Mouse (Mus musculus): ENCODE results near the gene Vsig2. TPM values are rescaled to one million over a fixed set of nuclear protein-coding genes. Genes with fewer than 3 reads are reported as not detected.

Gene Vsig2
- total RNA-seq (2021), result 1 to 10 TPM; 4.1 to 4.5 TPM
- long read RNA-seq, experiment 1, partial matches to known transcripts, result 0 of 4 reads
- long read RNA-seq, experiment 1, other reads (novel, unspliced or antisense), result 4 of 4 reads
- long read RNA-seq, experiment 2, result 0 reads

DNA sequence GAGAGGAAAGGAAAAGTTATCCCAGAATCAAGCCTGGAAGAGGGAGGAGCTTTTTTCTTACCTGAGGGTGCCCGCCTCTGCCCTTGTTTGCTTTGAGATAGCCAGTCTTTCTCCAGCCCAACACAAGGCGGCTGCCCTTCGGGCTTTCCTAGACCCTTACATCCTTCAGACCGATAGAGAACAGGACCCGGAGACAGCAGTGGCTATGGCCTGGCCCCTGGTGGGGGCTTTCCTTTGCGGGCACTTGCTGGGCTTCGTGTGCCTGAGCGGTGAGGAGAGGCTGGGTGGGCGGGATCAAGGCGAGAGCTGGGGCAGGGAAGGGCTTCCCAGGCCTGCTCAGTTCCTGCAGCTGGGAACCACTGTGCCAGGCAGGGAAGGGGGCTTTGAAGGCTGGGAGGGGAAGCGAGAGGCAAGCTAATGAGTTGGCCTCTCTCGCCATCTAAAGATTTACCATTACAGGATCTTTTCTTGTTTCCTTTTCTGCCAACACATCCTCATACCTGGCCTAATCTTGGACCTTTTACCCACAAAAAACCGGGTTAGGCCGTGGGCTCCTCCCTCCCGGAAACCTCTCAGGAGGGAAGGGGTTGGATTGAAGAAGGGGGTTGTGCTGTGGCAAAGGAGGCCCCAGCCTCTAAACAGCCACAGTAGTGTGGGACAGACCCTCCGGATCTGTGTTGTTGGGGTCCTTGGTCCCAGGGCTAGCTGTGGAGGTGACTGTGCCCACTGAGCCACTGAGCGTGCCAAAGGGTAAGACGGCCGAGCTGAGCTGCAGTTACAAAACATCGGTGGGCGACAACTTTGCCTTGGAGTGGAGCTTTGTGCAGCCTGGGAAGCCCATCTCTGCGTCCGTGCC, at the start of gene Vsig2:
TSS of gene Vsig2 (plus strand) at position 86 of the 856 bp plus-strand sequence.
- Histone ChIP-seq H3K27ac (peak within 1 kb of the TSS; percentile 78), H3K4me3 (no peak within 1 kb of the TSS)
- peak in 1 of 2 experiments; percentile 18 for DNase-seq (ENCODE audit: extremely low spot score in 1 of 2, low spot score in 2 of 2)
- intact Hi-C loops (cut with DNase I), result no loop called here
- no peak for TF ChIP-seq CTCF (IDR thresholded peaks at IDR 0.05)

GRCm38 (mm10) chr9:37489446-37490120, 49.5 kb upstream of the Vsig2 start:
- no peak for TF ChIP-seq CTCF (IDR thresholded peaks at IDR 0.05)
- intact Hi-C loops (cut with DNase I), result no loop called here
- H3K4me3 ChIP-seq, result peak overlapping the region; percentile 91
- peak overlapping the region; percentile 99 for H3K27ac ChIP-seq
- peak; percentile 24 to 33 for DNase-seq (ENCODE audit: extremely low spot score in 1 of 2, low spot score in 2 of 2)

GRCm38 (mm10) chr9:37495761-37496160, 43.3 kb upstream of the Vsig2 start:
- no peak for TF ChIP-seq CTCF (IDR thresholded peaks at IDR 0.05)
- Histone ChIP-seq H3K4me3 (no peak overlapping the region), H3K27ac (no peak overlapping the region)
- intact Hi-C loops (cut with DNase I), result no loop called here
- DNase-seq (ENCODE audit: extremely low spot score in 1 of 2, low spot score in 2 of 2), result no peak

DNA sequence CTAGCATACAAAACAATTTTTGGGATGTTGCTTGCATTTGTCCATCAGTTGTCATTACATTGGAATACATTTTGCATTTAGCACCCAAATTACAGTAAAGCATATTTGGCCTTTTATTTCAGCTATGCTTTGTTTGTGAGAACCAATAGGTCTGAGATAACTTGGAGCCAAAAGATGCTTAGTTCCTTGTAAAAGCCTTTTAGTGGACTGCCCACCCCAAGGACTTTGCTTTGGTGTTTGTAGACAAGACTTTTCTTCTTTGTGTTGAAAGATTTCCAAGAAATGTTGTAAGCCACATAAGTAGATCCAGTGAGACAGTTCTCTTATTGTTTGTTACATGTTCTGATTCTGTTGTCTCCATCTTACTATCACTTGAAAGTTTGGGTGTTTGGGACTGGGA, 42.7 kb upstream of the Vsig2 start:
- DNase-seq (ENCODE audit: extremely low spot score in 1 of 2, low spot score in 2 of 2), result no peak
- intact Hi-C loops (cut with DNase I), result no loop called here
- Histone ChIP-seq H3K27ac (no peak overlapping the region), H3K4me3 (no peak overlapping the region)
- TF ChIP-seq CTCF (IDR thresholded peaks at IDR 0.05), result no peak

GRCm38 (mm10) chr9:37500201-37500600, 38.9 kb upstream of the Vsig2 start:
- TF ChIP-seq CTCF (IDR thresholded peaks at IDR 0.05), result no peak

GRCm38 (mm10) chr9:37501170-37501569, 37.9 kb upstream of the Vsig2 start:
- TF ChIP-seq CTCF (IDR thresholded peaks at IDR 0.05), result no peak
- intact Hi-C loops (cut with DNase I), result no loop called here
- no peak overlapping the region for H3K4me3 ChIP-seq
- no peak for DNase-seq (ENCODE audit: extremely low spot score in 1 of 2, low spot score in 2 of 2)
- no peak overlapping the region for H3K27ac ChIP-seq

More at GRCm38 (mm10) chr9:37500201-37500600, 38.9 kb upstream of the Vsig2 start:
- no peak for DNase-seq (ENCODE audit: extremely low spot score in 1 of 2, low spot score in 2 of 2)
- Histone ChIP-seq H3K27ac (no peak overlapping the region), H3K4me3 (no peak overlapping the region)
- intact Hi-C loops (cut with DNase I), result no loop called here

DNA sequence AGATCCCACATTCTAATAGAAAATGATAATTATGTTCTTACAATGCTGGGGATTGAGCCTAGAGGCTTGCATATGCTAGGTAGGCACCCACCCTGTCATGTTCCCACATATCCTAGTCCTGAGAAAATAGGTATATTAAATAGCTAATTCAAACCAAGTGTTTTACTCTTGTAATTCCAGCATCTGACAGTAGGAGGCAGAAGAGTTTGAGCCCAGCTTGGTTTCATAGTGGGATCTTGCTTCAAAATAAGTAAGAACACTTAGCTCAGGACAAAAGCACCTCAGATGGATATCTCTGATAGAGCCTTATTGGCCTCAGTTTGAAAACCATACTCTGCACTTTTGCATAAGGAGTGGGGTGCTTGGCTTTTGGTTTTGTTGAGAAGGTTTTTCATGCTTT, 34.7 kb upstream of the Vsig2 start:
- TF ChIP-seq CTCF (IDR thresholded peaks at IDR 0.05), result peak; percentile 39
- intact Hi-C loops (cut with DNase I), result no loop called here

GRCm38 (mm10) chr9:37506023-37506422, 33.0 kb upstream of the Vsig2 start:
- DNase-seq (ENCODE audit: extremely low spot score in 1 of 2, low spot score in 2 of 2), result no peak
- no peak for TF ChIP-seq CTCF (IDR thresholded peaks at IDR 0.05)
- Histone ChIP-seq H3K4me3 (no peak overlapping the region), H3K27ac (no peak overlapping the region)
- intact Hi-C loops (cut with DNase I), result no loop called here

More for the DNA sequence above, 34.7 kb upstream of the Vsig2 start:
- Histone ChIP-seq H3K4me3 (no peak overlapping the region), H3K27ac (no peak overlapping the region)
- DNase-seq (ENCODE audit: extremely low spot score in 1 of 2, low spot score in 2 of 2), result no peak

GRCm38 (mm10) chr9:37512097-37512496, 27.0 kb upstream of the Vsig2 start:
- no peak for DNase-seq (ENCODE audit: extremely low spot score in 1 of 2, low spot score in 2 of 2)
- H3K4me3 ChIP-seq, result no peak overlapping the region
- peak; percentile 30 for TF ChIP-seq CTCF (IDR thresholded peaks at IDR 0.05)
- intact Hi-C loops (cut with DNase I), result no loop called here
- no peak overlapping the region for H3K27ac ChIP-seq

- Histone ChIP-seq H3K27ac (peak overlapping the region; percentile 73), H3K4me3 (no peak overlapping the region)
- intact Hi-C loops (cut with DNase I), result no loop called here
- DNase-seq (ENCODE audit: extremely low spot score in 1 of 2, low spot score in 2 of 2), result no peak
- no peak for TF ChIP-seq CTCF (IDR thresholded peaks at IDR 0.05)
Measured at GRCm38 (mm10) chr9:37514456-37514855, 24.6 kb upstream of the Vsig2 start.

GRCm38 (mm10) chr9:37517467-37517866, 21.6 kb upstream of the Vsig2 start:
- Histone ChIP-seq H3K27ac (peak overlapping the region; percentile 61), H3K4me3 (no peak overlapping the region)
- intact Hi-C loops (cut with DNase I), result no loop called here
- no peak for DNase-seq (ENCODE audit: extremely low spot score in 1 of 2, low spot score in 2 of 2)
- TF ChIP-seq CTCF (IDR thresholded peaks at IDR 0.05), result no peak

GRCm38 (mm10) chr9:37518991-37519390, 20.1 kb upstream of the Vsig2 start:
- TF ChIP-seq CTCF (IDR thresholded peaks at IDR 0.05), result no peak

More at GRCm38 (mm10) chr9:37518991-37519390, 20.1 kb upstream of the Vsig2 start:
- peak overlapping the region; percentile 61 for H3K27ac ChIP-seq
- intact Hi-C loops (cut with DNase I), result no loop called here
- no peak overlapping the region for H3K4me3 ChIP-seq
- DNase-seq (ENCODE audit: extremely low spot score in 1 of 2, low spot score in 2 of 2), result no peak

All from left cerebral cortex, adult 2 months (tissue).